Mouse (Mus musculus) cerebellum, adult 8-10 months (tissue): Measurements from ENCODE around the gene Hoxb7.

Source experiments
- DNase-seq: peaks from one replicate; pipeline ENCODE4 v3.0.0; 2022

Hoxb7 gene

GRCm38 (mm10) chr11:96301837-96302236 lies 15.4 kb downstream of the Hoxb7 start:
- no peak for DNase-seq

GRCm38 (mm10) chr11:96302381-96303150 lies 16.1 kb downstream of the Hoxb7 start:
- DNase-seq: no peak

GRCm38 (mm10) chr11:96303151-96304099 lies 17.0 kb downstream of the Hoxb7 start, which contains the start of gene Hoxb5:
Gene Hoxb5, plus strand, starts transcription at chr11:96303336.
- DNase-seq: no peak

- no peak for DNase-seq
These were observed 18.2 kb downstream of the Hoxb7 start for GRCm38 (mm10) chr11:96304381-96305195.

- DNase-seq: no peak
These were observed 19.2 kb downstream of the Hoxb7 start for GRCm38 (mm10) chr11:96305505-96306182.

GRCm38 (mm10) chr11:96306183-96306907 lies 19.9 kb downstream of the Hoxb7 start:
- no peak for DNase-seq

GRCm38 (mm10) chr11:96306908-96307269 lies 20.5 kb downstream of the Hoxb7 start:
- no peak for DNase-seq

GRCm38 (mm10) chr11:96308763-96309162 lies 22.3 kb downstream of the Hoxb7 start:
- no peak for DNase-seq

- DNase-seq: no peak
These were observed 22.9 kb downstream of the Hoxb7 start for GRCm38 (mm10) chr11:96309288-96309687.

- DNase-seq: no peak
These were observed 23.9 kb downstream of the Hoxb7 start for GRCm38 (mm10) chr11:96310183-96310938.

GRCm38 (mm10) chr11:96311097-96311496 lies 24.7 kb downstream of the Hoxb7 start:
- no peak for DNase-seq

- no peak for DNase-seq
These were observed 25.3 kb downstream of the Hoxb7 start for GRCm38 (mm10) chr11:96311520-96312417.

- no peak for DNase-seq
These were observed 26.7 kb downstream of the Hoxb7 start for GRCm38 (mm10) chr11:96313134-96313533.

- DNase-seq: no peak
These were observed 27.5 kb downstream of the Hoxb7 start for GRCm38 (mm10) chr11:96313806-96314428.

GRCm38 (mm10) chr11:96314671-96315343 lies 28.4 kb downstream of the Hoxb7 start:
- no peak for DNase-seq

- no peak for DNase-seq
These were observed 28.9 kb downstream of the Hoxb7 start for GRCm38 (mm10) chr11:96315344-96315681.

- DNase-seq: no peak
These were observed 30.5 kb downstream of the Hoxb7 start for GRCm38 (mm10) chr11:96316696-96317607.
